In the genomic region with DNA sequence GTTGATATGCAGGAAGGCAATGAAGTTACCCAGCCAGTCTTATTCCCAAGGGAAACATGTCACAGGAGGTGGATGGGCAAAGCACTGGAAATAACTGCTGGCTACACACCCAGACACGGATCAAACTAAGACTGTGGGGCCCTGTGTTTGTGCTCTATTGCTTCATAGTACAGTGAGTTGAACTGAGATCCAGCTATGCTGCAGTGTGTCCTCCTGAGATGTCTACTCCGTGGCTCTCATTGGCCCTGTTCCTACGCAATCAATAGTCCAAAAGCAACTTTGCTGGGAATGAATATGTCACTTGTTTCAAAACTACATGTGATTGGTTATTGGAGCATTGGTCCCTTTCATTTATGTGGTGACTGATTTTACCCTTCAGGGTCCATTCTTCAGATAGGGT, we compare ENCODE assay signal across 17 mouse cellular contexts.
"Had no signal": no experiment of that assay in that cellular context is flagged by ENCODE, and none has a peak within 500 bp of the region (broad histone marks: within the 10 kb centered on the region; RNA-seq: fewer than 3 reads in every experiment).

No protein-coding gene starts in this region.

- H3K4me1 ChIP-seq: liver, embryonic 15.5 days; lung, embryonic 15.5 days; megakaryocyte, embryonic 14.5 days; midbrain, embryonic 13.5 days; midbrain, embryonic 15.5 days; neural tube, embryonic 12.5 days had no signal

- H3K27me3 ChIP-seq: liver, embryonic 15.5 days; lung, embryonic 15.5 days; neural tube, embryonic 12.5 days had no signal

- H3K4me3 ChIP-seq: liver, embryonic 15.5 days; lung, embryonic 15.5 days; megakaryocyte, embryonic 14.5 days; midbrain, embryonic 13.5 days; midbrain, embryonic 15.5 days; neural tube, embryonic 12.5 days had no signal

- H3K4me2 ChIP-seq: liver, embryonic 15.5 days; lung, embryonic 15.5 days; midbrain, embryonic 11.5 days; midbrain, embryonic 13.5 days; midbrain, embryonic 15.5 days; neural tube, embryonic 12.5 days had no signal

- H3K9me3 ChIP-seq: liver, embryonic 15.5 days; lung, embryonic 15.5 days; megakaryocyte, embryonic 14.5 days; midbrain, embryonic 13.5 days; midbrain, embryonic 15.5 days; neural tube, embryonic 12.5 days had no signal

- DNase-seq: lung, adult 2 months; lung, postnatal 14 days; lung, postnatal 36 days; right cerebral cortex, postnatal 14 days; spleen, adult 18-20 months; thymus, adult 18-20 months; thymus, postnatal 14 days; thymus, postnatal 36 days had no signal

- H3K9ac ChIP-seq: liver, embryonic 15.5 days; lung, embryonic 15.5 days; midbrain, embryonic 13.5 days; midbrain, embryonic 15.5 days; neural tube, embryonic 12.5 days had no signal

- H3K36me3 ChIP-seq: liver, embryonic 15.5 days; lung, embryonic 15.5 days; midbrain, embryonic 13.5 days; midbrain, embryonic 15.5 days; neural tube, embryonic 12.5 days had no signal

- ATAC-seq: lung, postnatal 0 days; midbrain, embryonic 13.5 days; midbrain, embryonic 15.5 days had no signal

- H3K27ac ChIP-seq: liver, embryonic 15.5 days; lung, embryonic 15.5 days; macrophage; midbrain, embryonic 13.5 days; midbrain, embryonic 15.5 days; neural tube, embryonic 12.5 days had no signal
